ENCODE assay signal across 19 mouse cellular contexts in the genomic region with DNA sequence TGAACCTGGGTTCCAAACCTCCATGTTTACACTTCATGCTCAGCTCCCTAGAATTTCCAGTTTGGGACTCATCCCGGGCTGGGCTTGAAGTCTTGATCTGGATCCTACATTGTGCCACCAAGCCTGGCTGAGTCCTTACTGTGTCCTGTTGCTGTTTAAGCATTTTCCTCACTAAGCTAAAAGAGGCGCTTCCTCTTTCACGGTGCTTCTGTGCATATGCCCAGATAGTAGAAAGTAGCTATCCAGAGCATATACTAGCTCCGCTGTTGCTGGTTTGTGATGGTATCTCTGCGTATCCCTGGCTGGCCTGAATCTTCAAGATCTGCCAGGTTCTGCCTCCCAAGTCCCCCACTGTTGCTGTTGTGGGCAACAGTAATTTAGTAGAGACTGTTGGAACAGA. TPM values are rescaled to one million over a fixed set of nuclear protein-coding genes. Genes with fewer than 3 reads are reported as not detected.
DNase-seq lines count a peak whose midpoint lies in the region; ATAC-seq and TF ChIP-seq lines count a peak whose summit lies in the region.
"Had no signal": no experiment of that assay in that cellular context is flagged by ENCODE, and none has a peak within 500 bp of the region (broad histone marks: within the 10 kb centered on the region; RNA-seq: fewer than 3 reads in every experiment).

No protein-coding gene starts in this region.

- TF ChIP-seq CTCF in hindbrain, postnatal 0 days (IDR thresholded peaks at IDR 0.05; ENCODE audit: low read depth), result no peak
- TF ChIP-seq CTCF in intestine, postnatal 0 days (IDR thresholded peaks at IDR 0.05; ENCODE audit: low read depth), result no peak

- no peaks in the 10 kb centered on the region for H3K4me1 ChIP-seq in hindbrain, postnatal 0 days (ENCODE audit: insufficient read depth, low read length)
- no peaks in the 10 kb centered on the region for H3K4me1 ChIP-seq in hindbrain, embryonic 13.5 days (replicated peaks)
- peaks cover 16% of the 10 kb centered on the region for H3K4me1 ChIP-seq in liver, embryonic 12.5 days
- no peaks in the 10 kb centered on the region for H3K4me1 ChIP-seq in liver, embryonic 11.5 days (replicated peaks; ENCODE audit: control insufficient read depth, insufficient read depth, low read length)
- no peaks in the 10 kb centered on the region for H3K4me1 ChIP-seq in intestine, postnatal 0 days (replicated peaks; ENCODE audit: control insufficient read depth, insufficient read depth, low read length)
- H3K4me1 ChIP-seq: forebrain, embryonic 15.5 days; neural tube, embryonic 13.5 days had no signal

- no peak overlapping the region for H3K4me2 ChIP-seq in hindbrain, postnatal 0 days (ENCODE audit: low read depth, low read length)
- H3K4me2 ChIP-seq in hindbrain, embryonic 13.5 days, result no peak overlapping the region
- H3K4me2 ChIP-seq in liver, embryonic 12.5 days, result no peak overlapping the region
- H3K4me2 ChIP-seq in liver, embryonic 11.5 days, result no peak overlapping the region
- no peak overlapping the region for H3K4me2 ChIP-seq in intestine, postnatal 0 days (replicated peaks; ENCODE audit: low read depth)
- H3K4me2 ChIP-seq: forebrain, embryonic 15.5 days; neural tube, embryonic 13.5 days had no signal

- no peaks in the 10 kb centered on the region for H3K9me3 ChIP-seq in hindbrain, postnatal 0 days (ENCODE audit: low read length)
- no peaks in the 10 kb centered on the region for H3K9me3 ChIP-seq in hindbrain, embryonic 13.5 days
- H3K9me3 ChIP-seq in liver, embryonic 12.5 days (replicated peaks), result no peaks in the 10 kb centered on the region
- no peaks in the 10 kb centered on the region for H3K9me3 ChIP-seq in liver, embryonic 11.5 days (ENCODE audit: control insufficient read depth, low read length)
- H3K9me3 ChIP-seq in intestine, postnatal 0 days (ENCODE audit: control insufficient read depth), result no peaks in the 10 kb centered on the region
- H3K9me3 ChIP-seq: forebrain, embryonic 15.5 days; neural tube, embryonic 13.5 days had no signal

- no peak for ATAC-seq in hindbrain, postnatal 0 days
- no peak for ATAC-seq in hindbrain, embryonic 13.5 days (ENCODE audit: low FRiP score)
- no peak for ATAC-seq in liver, embryonic 12.5 days
- ATAC-seq in liver, embryonic 11.5 days (replicated peaks; ENCODE audit: low FRiP score), result no peak
- peak; percentile 29 to 40; a peak in 3 of 4 replicates for ATAC-seq in hematopoietic stem cell, adult 5-6 weeks (replicated peaks in 1 of 2; ENCODE audit: insufficient read depth in 1 of 2, low FRiP score in 2 of 2, low TSS enrichment in 1 of 2, low read depth in 1 of 2, poor library complexity in 2 of 2, severe bottlenecking in 2 of 2)
- ATAC-seq in megakaryocyte-erythroid progenitor cell, adult 5-6 weeks (replicated peaks; ENCODE audit: low FRiP score, low TSS enrichment, poor library complexity, severe bottlenecking), result peak; percentile 32
- ATAC-seq in intestine, postnatal 0 days, result no peak
- ATAC-seq: forebrain, embryonic 15.5 days had no signal

- H3K4me3 ChIP-seq in hindbrain, postnatal 0 days (ENCODE audit: low read length), result no peak overlapping the region
- no peak overlapping the region for H3K4me3 ChIP-seq in hindbrain, embryonic 13.5 days
- H3K4me3 ChIP-seq in liver, embryonic 12.5 days, result no peak overlapping the region
- no peak overlapping the region for H3K4me3 ChIP-seq in liver, embryonic 11.5 days (ENCODE audit: low read depth, low read length)
- H3K4me3 ChIP-seq in intestine, postnatal 0 days (ENCODE audit: low read depth, low read length), result no peak overlapping the region
- H3K4me3 ChIP-seq: forebrain, embryonic 15.5 days; neural tube, embryonic 13.5 days had no signal

- no peak for DNase-seq in hindbrain, postnatal 0 days (ENCODE audit: low spot score)
- DNase-seq in liver, embryonic 11.5 days (ENCODE audit: low spot score), result no peak
- no peak for DNase-seq in layer of hippocampus, adult 18-20 months (ENCODE audit: low spot score in 2 of 2)
- DNase-seq: B cell, adult 2 months; cerebellum, adult 2 months; embryo, embryonic 11 days; heart, postnatal 10 days; thymus, adult 18-20 months had no signal

- H3K27ac ChIP-seq in hindbrain, postnatal 0 days, result peak overlapping the region; percentile 26; the same call in 1 of the 2 replicates
- H3K27ac ChIP-seq in hindbrain, embryonic 13.5 days, result no peak overlapping the region
- peak overlapping the region; percentile 36; the same call in 1 of the 2 replicates for H3K27ac ChIP-seq in liver, embryonic 12.5 days
- H3K27ac ChIP-seq in liver, embryonic 11.5 days (ENCODE audit: low read depth, low read length), result no peak overlapping the region; the same call in 1 of the 2 replicates
- H3K27ac ChIP-seq in intestine, postnatal 0 days (ENCODE audit: low read depth, low read length), result no peak overlapping the region
- H3K27ac ChIP-seq: forebrain, embryonic 15.5 days; neural tube, embryonic 13.5 days had no signal

- H3K27me3 ChIP-seq in hindbrain, postnatal 0 days (ENCODE audit: insufficient read depth, low read length), result no peaks in the 10 kb centered on the region
- no peaks in the 10 kb centered on the region for H3K27me3 ChIP-seq in hindbrain, embryonic 13.5 days
- no peaks in the 10 kb centered on the region for H3K27me3 ChIP-seq in liver, embryonic 12.5 days (replicated peaks)
- H3K27me3 ChIP-seq in liver, embryonic 11.5 days (replicated peaks; ENCODE audit: control insufficient read depth, insufficient read depth, low read length), result no peaks in the 10 kb centered on the region
- no peaks in the 10 kb centered on the region for H3K27me3 ChIP-seq in intestine, postnatal 0 days (replicated peaks; ENCODE audit: control insufficient read depth, insufficient read depth, low read length)
- H3K27me3 ChIP-seq: forebrain, embryonic 15.5 days; neural tube, embryonic 13.5 days had no signal

- H3K9ac ChIP-seq in hindbrain, postnatal 0 days (replicated peaks; ENCODE audit: low read length), result no peak overlapping the region
- H3K9ac ChIP-seq in hindbrain, embryonic 13.5 days, result no peak overlapping the region
- H3K9ac ChIP-seq in liver, embryonic 12.5 days, result no peak overlapping the region
- no peak overlapping the region for H3K9ac ChIP-seq in liver, embryonic 11.5 days (ENCODE audit: low read depth, low read length)
- no peak overlapping the region for H3K9ac ChIP-seq in intestine, postnatal 0 days (ENCODE audit: low read depth, low read length)
- H3K9ac ChIP-seq: forebrain, embryonic 15.5 days; neural tube, embryonic 13.5 days had no signal

- H3K36me3 ChIP-seq in hindbrain, postnatal 0 days (ENCODE audit: insufficient read depth, low read length), result peaks cover 49% of the 10 kb centered on the region
- H3K36me3 ChIP-seq in hindbrain, embryonic 13.5 days, result peaks cover 62% of the 10 kb centered on the region
- peaks cover 57% of the 10 kb centered on the region for H3K36me3 ChIP-seq in liver, embryonic 12.5 days
- peaks cover 23% of the 10 kb centered on the region for H3K36me3 ChIP-seq in liver, embryonic 11.5 days (ENCODE audit: control insufficient read depth, insufficient read depth, low read length)
- H3K36me3 ChIP-seq in intestine, postnatal 0 days (ENCODE audit: control insufficient read depth, insufficient read depth), result peaks cover 43% of the 10 kb centered on the region

- WGBS in hindbrain, postnatal 0 days, result 88% methylated on average over 5 of the region's 5 CpGs
- WGBS in hindbrain, embryonic 13.5 days, result 92% methylated on average over 5 of the region's 5 CpGs
- WGBS in liver, embryonic 12.5 days (ENCODE audit: insufficient replicate concordance), result 71% methylated on average over 5 of the region's 5 CpGs
- 81% methylated on average over 5 of the region's 5 CpGs for WGBS in liver, embryonic 11.5 days
- WGBS in intestine, postnatal 0 days, result 82% methylated on average over 5 of the region's 5 CpGs

RNA-seq across cellular contexts. Expression of a gene that starts 10.4 kb away (rescaled TPM):
- total RNA-seq in hindbrain, postnatal 0 days (2014; rRNA removed), result 0.72 and 1.6 TPM in 2 replicates
- 1.4 and 1.6 TPM in 2 replicates for polyA plus RNA-seq in hindbrain, postnatal 0 days (2015; fragmentation: Nextera tagmentation; extraction: Ambion mirVana)
- polyA plus RNA-seq in hindbrain, embryonic 13.5 days (2015; fragmentation: Nextera tagmentation; extraction: Ambion mirVana), result 0.96 and 1.3 TPM in 2 replicates
- polyA plus RNA-seq in liver, embryonic 12.5 days (2016; fragmentation: Nextera tagmentation; extraction: Ambion mirVana), result 0.36 and 0.44 TPM in 2 replicates
- polyA plus RNA-seq in liver, embryonic 11.5 days (2014; fragmentation: Nextera tagmentation; extraction: Ambion mirVana), result 0.21 and 0.45 TPM in 2 replicates
- total RNA-seq in hematopoietic stem cell, adult 5-6 weeks (2017), result 0.13 and 0.20 TPM in 2 replicates
- total RNA-seq in megakaryocyte-erythroid progenitor cell, adult 5-6 weeks (2014; fragmentation: Nextera tagmentation), result 0.15 TPM in 1 of 2 replicates, not detected in the other
- total RNA-seq in megakaryocyte-erythroid progenitor cell, adult 5-6 weeks (2017), result 1.1 TPM in 1 of 2 replicates, not detected in the other
- 0.18 and 0.27 TPM in 2 replicates for polyA plus RNA-seq in intestine, postnatal 0 days (2015; fragmentation: Nextera tagmentation; extraction: Ambion mirVana)
- 1 to 10 TPM; 1.7 to 2.4 TPM for total RNA-seq in layer of hippocampus, adult 18-20 months (2021)

RNA-seq across cellular contexts. Expression of a gene that starts 10.7 kb away (rescaled TPM):
- total RNA-seq in hindbrain, postnatal 0 days (2014; rRNA removed), result 416 and 422 TPM in 2 replicates
- 308 and 349 TPM in 2 replicates for polyA plus RNA-seq in hindbrain, postnatal 0 days (2015; fragmentation: Nextera tagmentation; extraction: Ambion mirVana)
- 150 and 164 TPM in 2 replicates for polyA plus RNA-seq in hindbrain, embryonic 13.5 days (2015; fragmentation: Nextera tagmentation; extraction: Ambion mirVana)
- polyA plus RNA-seq in liver, embryonic 12.5 days (2016; fragmentation: Nextera tagmentation; extraction: Ambion mirVana), result 100 and 107 TPM in 2 replicates
- polyA plus RNA-seq in liver, embryonic 11.5 days (2014; fragmentation: Nextera tagmentation; extraction: Ambion mirVana), result 129 and 146 TPM in 2 replicates
- total RNA-seq in hematopoietic stem cell, adult 5-6 weeks (2017), result 196 and 243 TPM in 2 replicates
- 49.6 and 116 TPM in 2 replicates for total RNA-seq in megakaryocyte-erythroid progenitor cell, adult 5-6 weeks (2014; fragmentation: Nextera tagmentation)
- total RNA-seq in megakaryocyte-erythroid progenitor cell, adult 5-6 weeks (2017), result 74.8 and 98.1 TPM in 2 replicates
- 80.8 and 92.9 TPM in 2 replicates for polyA plus RNA-seq in intestine, postnatal 0 days (2015; fragmentation: Nextera tagmentation; extraction: Ambion mirVana)
- 1,000 to 10,000 TPM; 2,043 to 2,070 TPM for total RNA-seq in layer of hippocampus, adult 18-20 months (2021)

RNA-seq across cellular contexts. Expression of a gene that starts 18.9 kb away (rescaled TPM):
- not detected in 2 replicates for total RNA-seq in hindbrain, postnatal 0 days (2014; rRNA removed)
- not detected in 2 replicates for polyA plus RNA-seq in hindbrain, postnatal 0 days (2015; fragmentation: Nextera tagmentation; extraction: Ambion mirVana)
- not detected in 2 replicates for polyA plus RNA-seq in hindbrain, embryonic 13.5 days (2015; fragmentation: Nextera tagmentation; extraction: Ambion mirVana)
- not detected in 2 replicates for polyA plus RNA-seq in liver, embryonic 12.5 days (2016; fragmentation: Nextera tagmentation; extraction: Ambion mirVana)
- polyA plus RNA-seq in liver, embryonic 11.5 days (2014; fragmentation: Nextera tagmentation; extraction: Ambion mirVana), result not detected in 2 replicates
- total RNA-seq in hematopoietic stem cell, adult 5-6 weeks (2017), result not detected in 2 replicates
- not detected in 2 replicates for total RNA-seq in megakaryocyte-erythroid progenitor cell, adult 5-6 weeks (2014; fragmentation: Nextera tagmentation)
- not detected in 2 replicates for total RNA-seq in megakaryocyte-erythroid progenitor cell, adult 5-6 weeks (2017)
- polyA plus RNA-seq in intestine, postnatal 0 days (2015; fragmentation: Nextera tagmentation; extraction: Ambion mirVana), result not detected in 2 replicates
- not detected for total RNA-seq in layer of hippocampus, adult 18-20 months (2021)
- total RNA-seq: adrenal gland, adult 18-20 months; gastrocnemius, adult 8-10 months; heart, postnatal 10 days; monocyte, adult 5-6 weeks had no signal
- polyA plus RNA-seq: cerebellum, adult 2 months; forebrain, embryonic 15.5 days; limb, embryonic 14.5 days; neural tube, embryonic 13.5 days had no signal

RNA-seq across cellular contexts. Expression of a gene that starts 36.3 kb away (rescaled TPM):
- not detected in 2 replicates for total RNA-seq in hindbrain, postnatal 0 days (2014; rRNA removed)
- 0.11 and 0.23 TPM in 2 replicates for polyA plus RNA-seq in hindbrain, postnatal 0 days (2015; fragmentation: Nextera tagmentation; extraction: Ambion mirVana)
- 0.63 and 0.87 TPM in 2 replicates for polyA plus RNA-seq in hindbrain, embryonic 13.5 days (2015; fragmentation: Nextera tagmentation; extraction: Ambion mirVana)
- polyA plus RNA-seq in liver, embryonic 12.5 days (2016; fragmentation: Nextera tagmentation; extraction: Ambion mirVana), result 0.25 and 0.26 TPM in 2 replicates
- 0.40 and 0.49 TPM in 2 replicates for polyA plus RNA-seq in liver, embryonic 11.5 days (2014; fragmentation: Nextera tagmentation; extraction: Ambion mirVana)
- not detected in 2 replicates for total RNA-seq in hematopoietic stem cell, adult 5-6 weeks (2017)
- total RNA-seq in megakaryocyte-erythroid progenitor cell, adult 5-6 weeks (2014; fragmentation: Nextera tagmentation), result not detected in 2 replicates
- total RNA-seq in megakaryocyte-erythroid progenitor cell, adult 5-6 weeks (2017), result not detected in 2 replicates
- polyA plus RNA-seq in intestine, postnatal 0 days (2015; fragmentation: Nextera tagmentation; extraction: Ambion mirVana), result not detected in 2 replicates
- not detected for total RNA-seq in layer of hippocampus, adult 18-20 months (2021)
- total RNA-seq: adrenal gland, adult 18-20 months; gastrocnemius, adult 8-10 months; heart, postnatal 10 days; monocyte, adult 5-6 weeks had no signal
- polyA plus RNA-seq: cerebellum, adult 2 months had no signal

Comparison
In these comparisons a context has a peak if more than half of its experiments do, and no peak if none do; other contexts are left out.
1. H3K27ac ChIP-seq: peak in hindbrain, postnatal 0 days (single experiment) and liver, embryonic 12.5 days (single experiment); none in hindbrain, embryonic 13.5 days (single experiment), liver, embryonic 11.5 days (single experiment) and intestine, postnatal 0 days (single experiment).
2. ATAC-seq: peak in hematopoietic stem cell, adult 5-6 weeks (2 of 2) and megakaryocyte-erythroid progenitor cell, adult 5-6 weeks (single experiment); none in hindbrain, postnatal 0 days (single experiment), hindbrain, embryonic 13.5 days (single experiment), liver, embryonic 12.5 days (single experiment), liver, embryonic 11.5 days (single experiment) and intestine, postnatal 0 days (single experiment).